Mouse (Mus musculus) heart, embryonic 11.5 days (tissue): ENCODE results near the gene Cfap44. TPM values are rescaled to one million over a fixed set of nuclear protein-coding genes. Genes with fewer than 3 reads are reported as not detected.
"Not testable (repeated sequence)": the region's sequence is repeated elsewhere in the genome, so short reads cannot be mapped to it uniquely, and the experiment has no call there.

Experiments used
- ATAC-seq: fragments of 200-750 bp; cut with Nextera tagmentation; replicated peaks from 2 replicates; pipeline ENCODE4 v1.8.0; 2017; ENCODE audit warnings: moderate library complexity; ENCODE audit not compliant: insufficient number of reproducible peaks, low FRiP score, low TSS enrichment
- H3K27ac ChIP-seq: fragments of 300-500 bp; sonication (generic); 2 replicates; pipeline ENCODE4 v1.5.1; 2014; ENCODE audit warnings: mild to moderate bottlenecking, low read depth, low read length
- H3K27me3 ChIP-seq: fragments of 300-500 bp; sonication (generic); 2 replicates; pipeline ENCODE4 v1.6.1; 2014; ENCODE audit warnings: mild to moderate bottlenecking, low read length, mixed read lengths; ENCODE audit not compliant: control insufficient read depth, insufficient read depth
- H3K36me3 ChIP-seq: fragments of 300-500 bp; sonication (generic); 2 replicates; pipeline ENCODE4 v1.6.1; 2014; ENCODE audit warnings: mild to moderate bottlenecking, low read length, moderate library complexity, mixed read lengths; ENCODE audit not compliant: control insufficient read depth, insufficient read depth
- H3K4me1 ChIP-seq: fragments of 300-500 bp; sonication (generic); 2 replicates; pipeline ENCODE4 v1.6.1; 2014; ENCODE audit warnings: low read length; ENCODE audit not compliant: control insufficient read depth, insufficient read depth
- H3K4me2 ChIP-seq: fragments of 300-500 bp; sonication (generic); 2 replicates; pipeline ENCODE4 v1.6.1; 2014; ENCODE audit warnings: mild to moderate bottlenecking, moderate library complexity
- H3K4me3 ChIP-seq: fragments of 300-500 bp; sonication (generic); 2 replicates; pipeline ENCODE4 v1.5.1; 2014; ENCODE audit warnings: low read depth, low read length
- H3K9ac ChIP-seq: fragments of 300-500 bp; sonication (generic); 2 replicates; pipeline ENCODE4 v1.6.1; 2014; ENCODE audit warnings: mild to moderate bottlenecking, low read depth, low read length, moderate library complexity
- H3K9me3 ChIP-seq: fragments of 300-500 bp; sonication (generic); replicated peaks from 2 replicates; pipeline ENCODE4 v1.6.1; 2016; ENCODE audit warnings: low read length; ENCODE audit not compliant: control insufficient read depth
- WGBS: fragments of 180-500 bp; shearing (Covaris S2); extraction: QIAGEN DNeasy Blood & Tissue Kit; methylation state at CpG from one replicate; pipeline ENCODE4 v1.1.7; 2014; ENCODE audit not compliant: insufficient replicate concordance; 5-methylcytosine and 5-hydroxymethylcytosine counted together
- polyA plus RNA-seq: library from polyadenylated mRNA; unstranded; fragments of >200 nt; fragmentation: Nextera tagmentation; extraction: Ambion mirVana; gene quantifications from 2 replicates; pipeline ENCODE4 v1.2.1, GENCODE M21; 2014

Cfap44 gene
- polyA plus RNA-seq, 1 experiment from 2014 or later, result 0.37 TPM

DNA sequence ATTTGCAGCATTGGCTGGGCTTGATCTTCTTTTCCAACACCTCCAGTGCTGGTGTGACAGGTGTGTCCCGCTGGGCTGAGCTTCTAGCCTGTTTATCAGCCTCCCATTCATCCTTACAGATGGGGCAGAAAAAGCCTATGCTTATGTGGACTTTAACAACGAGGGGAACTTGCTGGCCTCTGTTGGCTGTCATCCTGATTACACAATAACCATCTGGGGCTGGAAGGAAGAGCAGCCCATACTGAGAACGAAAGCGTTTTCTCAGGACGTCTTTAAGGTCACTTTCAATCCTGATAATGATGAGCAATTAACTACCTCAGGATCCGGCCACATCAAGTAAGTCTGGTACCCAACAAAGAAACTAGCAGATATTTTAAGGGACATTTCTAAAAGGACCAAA lies 15.6 kb downstream of the Cfap44 start:
- no peak overlapping the region for H3K4me2 ChIP-seq
- H3K4me1 ChIP-seq, result no peaks in the 10 kb centered on the region
- no peaks in the 10 kb centered on the region for H3K36me3 ChIP-seq
- H3K27me3 ChIP-seq, result no peaks in the 10 kb centered on the region
- H3K27ac ChIP-seq, result no peak overlapping the region
- H3K4me3 ChIP-seq, result no peak overlapping the region
- WGBS, result 54% methylated on average over 6 of the region's 6 CpGs
- H3K9ac ChIP-seq, result no peak overlapping the region
- no peak for ATAC-seq
- H3K9me3 ChIP-seq, result no peaks in the 10 kb centered on the region

- no peak overlapping the region for H3K4me2 ChIP-seq
- WGBS, result 63% methylated on average over 8 of the region's 8 CpGs
- no peaks in the 10 kb centered on the region for H3K4me1 ChIP-seq
- no peak for ATAC-seq
- H3K36me3 ChIP-seq, result no peaks in the 10 kb centered on the region
- no peaks in the 10 kb centered on the region for H3K9me3 ChIP-seq
- H3K27ac ChIP-seq, result no peak overlapping the region
- no peak overlapping the region for H3K4me3 ChIP-seq
- H3K9ac ChIP-seq, result no peak overlapping the region
- no peaks in the 10 kb centered on the region for H3K27me3 ChIP-seq
Observed at GRCm38 (mm10) chr16:44417596-44417995, 23.0 kb downstream of the Cfap44 start.

GRCm38 (mm10) chr16:44421735-44422134 lies 27.1 kb downstream of the Cfap44 start:
- no peaks in the 10 kb centered on the region for H3K9me3 ChIP-seq
- no peak overlapping the region for H3K27ac ChIP-seq
- no peaks in the 10 kb centered on the region for H3K27me3 ChIP-seq
- H3K9ac ChIP-seq, result no peak overlapping the region
- no peak overlapping the region for H3K4me2 ChIP-seq
- H3K4me1 ChIP-seq, result no peaks in the 10 kb centered on the region
- ATAC-seq, result no peak
- no peak overlapping the region for H3K4me3 ChIP-seq
- no peaks in the 10 kb centered on the region for H3K36me3 ChIP-seq
- 84% methylated on average over 8 of the region's 8 CpGs for WGBS

DNA sequence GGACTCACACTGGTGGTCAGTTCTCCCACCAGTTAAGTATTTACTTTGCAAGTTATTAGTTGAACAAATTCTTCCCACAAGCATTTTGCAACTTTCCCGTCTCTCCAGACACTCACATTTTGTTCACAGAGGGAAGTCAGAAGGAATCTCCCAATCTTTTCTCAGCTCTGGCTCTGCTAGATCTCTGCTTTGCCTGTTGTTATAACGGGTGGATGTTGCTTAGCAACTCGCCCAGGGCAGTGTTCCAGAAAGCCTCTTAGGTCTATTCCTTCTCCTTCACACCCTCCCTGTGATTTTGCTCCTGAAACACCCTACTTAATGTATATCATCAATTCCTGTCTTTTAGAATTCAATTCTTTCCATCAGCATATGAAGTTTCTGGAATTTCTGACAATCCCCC lies 28.9 kb downstream of the Cfap44 start:
- H3K9me3 ChIP-seq, result no peaks in the 10 kb centered on the region
- H3K36me3 ChIP-seq, result no peaks in the 10 kb centered on the region
- 39% methylated on average over 3 of the region's 3 CpGs for WGBS
- no peak overlapping the region for H3K4me2 ChIP-seq
- H3K4me3 ChIP-seq, result no peak overlapping the region
- no peak overlapping the region for H3K9ac ChIP-seq
- H3K27ac ChIP-seq, result no peak overlapping the region
- H3K4me1 ChIP-seq, result no peaks in the 10 kb centered on the region
- no peaks in the 10 kb centered on the region for H3K27me3 ChIP-seq
- no peak for ATAC-seq

DNA sequence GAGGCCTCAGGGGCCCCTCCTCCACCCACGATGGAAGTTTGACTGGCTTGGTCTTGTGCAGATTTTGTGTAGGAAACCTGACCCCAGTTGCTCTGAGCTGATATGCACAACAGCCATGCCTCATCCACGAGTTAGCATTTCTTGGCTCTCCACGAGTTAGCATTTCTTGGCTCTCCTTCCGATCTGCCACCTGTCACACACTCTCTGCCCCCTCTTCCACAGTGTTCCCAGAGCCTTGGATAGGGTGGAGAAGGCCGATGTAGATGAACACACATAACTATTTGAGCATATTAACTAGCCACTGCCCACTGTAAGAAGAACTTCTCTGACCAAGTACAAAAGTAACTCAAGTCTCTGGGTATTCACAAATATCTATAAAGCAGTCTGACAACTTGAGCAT lies 33.9 kb downstream of the Cfap44 start:
- no peak overlapping the region for H3K4me2 ChIP-seq
- ATAC-seq, result no peak
- no peak overlapping the region for H3K9ac ChIP-seq
- H3K27me3 ChIP-seq, result no peaks in the 10 kb centered on the region
- H3K36me3 ChIP-seq, result no peaks in the 10 kb centered on the region
- H3K4me1 ChIP-seq, result no peaks in the 10 kb centered on the region
- 61% methylated on average over 5 of the region's 5 CpGs for WGBS
- H3K9me3 ChIP-seq, result no peaks in the 10 kb centered on the region
- H3K4me3 ChIP-seq, result no peak overlapping the region
- H3K27ac ChIP-seq, result no peak overlapping the region

DNA sequence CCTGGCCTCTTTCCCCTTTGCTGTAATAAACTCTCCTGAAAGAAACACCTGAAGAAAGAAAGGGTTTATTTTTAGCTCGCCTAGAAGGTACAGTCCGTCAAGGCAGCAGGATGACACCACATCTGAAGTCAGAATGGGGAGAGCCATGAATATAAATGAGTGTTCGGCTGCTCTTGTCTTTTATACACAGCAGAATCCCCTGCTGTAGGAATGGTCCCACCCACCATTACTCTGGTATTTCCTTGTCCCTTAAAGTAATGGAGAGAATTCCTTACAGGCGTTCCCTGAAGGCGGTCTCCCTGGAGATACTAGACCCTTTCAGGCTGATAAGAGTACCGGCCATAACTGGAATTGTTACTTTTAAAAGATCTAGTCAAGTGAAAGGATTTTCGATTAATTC lies 35.4 kb downstream of the Cfap44 start:
- Histone ChIP-seq H3K9ac (no peak overlapping the region), H3K4me3 (no peak overlapping the region), H3K36me3 (no peaks in the 10 kb centered on the region), H3K9me3 (no peaks in the 10 kb centered on the region), H3K27ac (no peak overlapping the region), H3K4me2 (no peak overlapping the region), H3K27me3 (no peaks in the 10 kb centered on the region), H3K4me1 (no peaks in the 10 kb centered on the region)
- WGBS, result 53% methylated on average over 7 of the region's 7 CpGs
- no peak for ATAC-seq

DNA sequence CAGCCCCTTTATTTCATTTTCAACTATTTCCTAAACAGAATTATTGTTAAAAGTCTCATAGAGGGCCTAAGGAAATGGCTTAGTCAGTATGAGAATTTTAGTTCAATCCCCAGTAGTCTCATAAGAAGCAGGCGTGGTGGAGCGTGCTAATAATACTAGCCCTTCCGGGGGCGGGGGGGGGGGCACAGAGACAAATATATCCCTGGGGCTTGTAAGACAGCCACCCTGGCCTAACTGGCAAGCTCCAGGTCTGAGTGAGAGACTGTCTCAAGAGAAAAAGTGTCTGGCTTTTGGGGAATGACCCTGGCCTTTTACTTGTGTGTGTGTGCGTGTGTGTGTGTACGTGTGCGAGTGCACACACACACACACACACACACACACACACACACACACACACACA lies 40.3 kb downstream of the Cfap44 start:
- 68% methylated on average over 7 of the region's 7 CpGs for WGBS
- Histone ChIP-seq H3K9me3 (no peaks in the 10 kb centered on the region), H3K4me1 (no peaks in the 10 kb centered on the region), H3K36me3 (no peaks in the 10 kb centered on the region), H3K9ac (no peak overlapping the region), H3K27ac (no peak overlapping the region), H3K4me2 (no peak overlapping the region), H3K4me3 (no peak overlapping the region), H3K27me3 (no peaks in the 10 kb centered on the region)
- ATAC-seq, result no peak

- Histone ChIP-seq H3K4me2 (no peak overlapping the region), H3K4me1 (no peaks in the 10 kb centered on the region), H3K9ac (no peak overlapping the region), H3K27ac (no peak overlapping the region), H3K36me3 (no peaks in the 10 kb centered on the region), H3K9me3 (no peaks in the 10 kb centered on the region), H3K4me3 (no peak overlapping the region), H3K27me3 (no peaks in the 10 kb centered on the region)
- no peak for ATAC-seq
- WGBS, result 65% methylated on average over 4 of the region's 4 CpGs
Observed at GRCm38 (mm10) chr16:44435481-44435880, 40.9 kb downstream of the Cfap44 start.

- not testable (repeated sequence) for H3K36me3 ChIP-seq, H3K9ac ChIP-seq, H3K9me3 ChIP-seq, ATAC-seq, H3K4me2 ChIP-seq, H3K4me1 ChIP-seq, H3K27me3 ChIP-seq, H3K4me3 ChIP-seq, H3K27ac ChIP-seq
- 89% methylated on average over 15 of the region's 15 CpGs for WGBS
Observed at GRCm38 (mm10) chr16:44441913-44442312, 47.3 kb downstream of the Cfap44 start.
